Mouse (Mus musculus) small intestine, adult 2 months (tissue): ENCODE data around the gene Lrp2. TPM values are rescaled to one million over a fixed set of nuclear protein-coding genes. Genes with fewer than 3 reads are reported as not detected.

ENCODE experiments used
- H3K27ac ChIP-seq: fragments of 200-500 bp; 2 replicates; pipeline ENCODE4 v1.5.1; 2012; ENCODE audit warnings: low read depth, low read length, control low read depth, inconsistent platforms; ENCODE audit not compliant: insufficient read depth
- H3K27me3 ChIP-seq: fragments of 200-500 bp; 2 replicates; pipeline ENCODE4 v1.6.1; 2012; ENCODE audit warnings: mild to moderate bottlenecking, moderate library complexity, low read length, inconsistent platforms; ENCODE audit not compliant: control insufficient read depth, insufficient read depth
- H3K36me3 ChIP-seq: fragments of 200-500 bp; 2 replicates; pipeline ENCODE4 v1.6.1; 2012; ENCODE audit warnings: mild to moderate bottlenecking, low read length, control low read depth, inconsistent platforms; ENCODE audit not compliant: control insufficient read depth, insufficient read depth
- H3K4me1 ChIP-seq: fragments of 200-500 bp; 2 replicates; pipeline ENCODE4 v1.6.1; 2012; ENCODE audit warnings: low read length, inconsistent platforms, mixed read lengths; ENCODE audit not compliant: control insufficient read depth, insufficient read depth, insufficient read length
- H3K4me3 ChIP-seq: fragments of 200-500 bp; 2 replicates; pipeline ENCODE4 v1.5.1; 2012; ENCODE audit warnings: low read depth, mild to moderate bottlenecking, control low read depth, inconsistent platforms, low read length, moderate library complexity
- CTCF ChIP-seq: fragments of 200-500 bp; IDR thresholded peaks from 2 replicates; pipeline ENCODE4 v1.5.1; 2012; ENCODE audit warnings: low read depth, mild to moderate bottlenecking, control low read depth, inconsistent platforms, low read length, moderate library complexity, mixed read lengths; ENCODE audit not compliant: insufficient replicate concordance, insufficient read length; ENCODE audit errors: extremely low read depth
- POLR2A ChIP-seq: fragments of 200-500 bp; IDR thresholded peaks from 2 replicates; pipeline ENCODE4 v1.6.1; 2012; ENCODE audit warnings: low read depth, mild to moderate bottlenecking, control low read depth, inconsistent platforms, low read length, moderate library complexity
- WGBS: fragments of 180-500 bp; shearing (Covaris S2); methylation state at CpG from one replicate; pipeline ENCODE4 v1.1.7; 2018; 5-methylcytosine and 5-hydroxymethylcytosine counted together
- polyA plus RNA-seq: library from polyadenylated mRNA; depleted of rRNA; stranded (reverse); fragments of >200 nt; gene quantifications from 2 replicates; pipeline ENCODE4 v1.2.3, GENCODE M21; 2012

Gene Lrp2
- polyA plus RNA-seq, 1 experiment, result not detected

DNA sequence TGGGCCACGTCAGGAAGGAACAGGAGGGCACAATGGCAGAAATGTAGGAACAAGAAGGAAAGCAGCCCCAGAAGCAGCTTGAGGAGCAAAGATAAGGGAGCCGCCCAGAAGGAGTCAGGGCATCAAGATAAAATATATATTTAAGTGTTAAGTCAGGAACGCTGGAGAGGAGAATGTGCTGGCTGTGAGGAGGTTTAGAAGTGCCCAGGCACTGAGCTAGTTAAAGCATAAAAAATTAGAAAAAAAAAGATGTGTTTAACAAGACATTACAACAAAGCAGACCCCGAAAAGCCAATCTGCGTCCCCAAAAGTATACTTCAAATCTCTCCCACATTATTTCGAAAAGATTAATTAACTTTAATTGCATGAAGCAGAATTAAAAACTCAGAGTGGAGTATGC, 122.3 kb downstream of the Lrp2 start:
- Histone ChIP-seq H3K4me1 (no peaks in the 10 kb centered on the region), H3K27me3 (no peaks in the 10 kb centered on the region), H3K36me3 (no peaks in the 10 kb centered on the region), H3K27ac (no peak overlapping the region), H3K4me3 (no peak overlapping the region)
- WGBS, result 78% methylated on average over 6 of the region's 6 CpGs
- TF ChIP-seq POLR2A (no peak), CTCF (no peak)

DNA sequence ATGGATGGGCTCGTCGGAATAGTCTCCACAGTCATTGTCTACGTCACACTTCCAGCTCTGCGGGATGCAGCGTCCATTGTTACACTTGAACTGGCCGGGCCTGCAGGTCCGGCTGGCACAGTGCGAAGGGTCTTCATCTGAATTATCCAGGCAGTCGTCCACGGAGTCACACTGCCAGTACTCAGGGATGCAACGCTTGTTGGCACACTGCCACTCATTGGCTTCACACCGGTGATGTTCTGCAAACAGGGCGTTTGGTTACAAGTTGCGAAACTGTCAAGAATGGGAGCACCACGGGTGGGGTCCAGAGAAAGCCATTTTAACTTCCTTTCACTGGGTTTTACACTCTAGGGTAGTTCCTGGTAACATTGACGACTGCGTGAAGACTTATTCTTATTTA, 126.4 kb downstream of the Lrp2 start:
- H3K36me3 ChIP-seq, result no peaks in the 10 kb centered on the region
- TF ChIP-seq CTCF, result no peak
- no peak for TF ChIP-seq POLR2A
- H3K4me1 ChIP-seq, result no peaks in the 10 kb centered on the region
- 85% methylated on average over 17 of the region's 17 CpGs for WGBS
- H3K27me3 ChIP-seq, result no peaks in the 10 kb centered on the region
- no peak overlapping the region for H3K4me3 ChIP-seq
- H3K27ac ChIP-seq, result no peak overlapping the region

DNA sequence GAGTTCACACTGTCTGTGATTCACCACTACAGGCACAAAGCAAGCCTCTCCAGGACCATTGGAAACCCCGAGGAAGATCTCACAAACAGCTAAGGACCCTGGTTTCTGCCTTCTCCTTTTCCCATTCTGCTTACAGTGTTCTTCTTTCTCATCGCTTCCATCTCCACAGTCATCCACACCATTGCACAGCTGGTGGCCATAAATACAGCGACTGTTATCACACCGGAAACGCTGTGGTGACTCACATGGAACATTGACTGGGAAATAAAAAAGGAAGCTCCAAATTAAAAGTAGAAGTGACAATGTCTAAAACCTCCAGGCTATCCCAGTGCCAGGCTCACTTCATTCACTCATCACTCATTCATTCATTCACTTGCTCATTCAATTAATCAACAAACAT, 134.7 kb downstream of the Lrp2 start:
- Histone ChIP-seq H3K36me3 (no peaks in the 10 kb centered on the region), H3K27ac (no peak overlapping the region), H3K4me3 (no peak overlapping the region), H3K4me1 (no peaks in the 10 kb centered on the region), H3K27me3 (no peaks in the 10 kb centered on the region)
- TF ChIP-seq CTCF (no peak), POLR2A (no peak)
- 58% methylated on average over 5 of the region's 5 CpGs for WGBS

DNA sequence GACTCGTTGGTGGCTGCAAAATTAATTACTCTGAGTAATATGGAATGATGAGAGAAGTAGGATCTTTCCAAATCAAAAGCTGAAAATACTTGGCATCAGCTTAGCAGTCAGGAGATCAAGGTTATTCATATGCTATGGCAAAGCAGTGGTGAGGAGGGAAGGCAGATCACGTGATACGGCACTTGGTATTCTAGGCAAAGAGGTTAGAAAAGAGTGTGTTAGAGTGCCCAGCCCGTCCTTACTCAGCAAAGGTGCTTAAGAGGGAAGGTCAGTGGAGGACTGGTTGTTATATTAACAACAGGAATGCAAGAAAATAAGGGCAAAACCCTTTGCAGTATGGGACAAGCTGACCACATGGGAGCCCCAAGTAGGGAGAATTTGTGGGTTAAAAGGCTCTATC, 137.3 kb downstream of the Lrp2 start:
- Histone ChIP-seq H3K36me3 (no peaks in the 10 kb centered on the region), H3K27ac (no peak overlapping the region), H3K27me3 (no peaks in the 10 kb centered on the region), H3K4me3 (no peak overlapping the region), H3K4me1 (no peaks in the 10 kb centered on the region)
- TF ChIP-seq CTCF (no peak), POLR2A (no peak)
- 76% methylated on average over 4 of the region's 4 CpGs for WGBS

DNA sequence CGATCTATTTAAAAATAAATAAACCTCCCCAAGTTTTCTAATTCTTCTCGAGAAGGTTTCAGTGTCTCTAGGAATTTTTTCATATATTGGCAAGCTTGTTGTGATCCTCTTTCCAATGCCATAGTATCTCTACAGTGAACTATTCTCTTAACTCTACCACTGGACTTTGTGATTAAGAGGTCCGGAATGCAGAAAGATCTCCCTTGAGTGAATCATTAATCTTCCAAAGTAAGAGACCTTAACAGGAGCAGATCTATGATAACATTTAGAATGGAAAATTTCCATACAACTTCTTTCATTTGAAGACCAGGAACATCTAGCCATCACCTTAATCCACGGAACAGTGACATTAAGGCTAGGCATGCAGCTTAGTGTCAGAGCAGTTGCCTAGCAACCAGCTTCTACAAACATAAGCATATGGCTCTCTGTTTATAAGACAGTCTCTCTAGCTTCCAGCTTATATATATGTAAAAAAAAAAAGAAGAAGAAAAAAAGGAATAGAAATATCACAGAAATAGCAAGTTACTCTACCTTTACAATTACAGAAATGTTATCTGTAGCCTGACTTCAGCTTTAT, 139.9 kb downstream of the Lrp2 start:
- TF ChIP-seq CTCF (no peak), POLR2A (no peak)
- Histone ChIP-seq H3K4me3 (no peak overlapping the region), H3K27ac (no peak overlapping the region), H3K36me3 (no peaks in the 10 kb centered on the region), H3K4me1 (no peaks in the 10 kb centered on the region), H3K27me3 (no peaks in the 10 kb centered on the region)
- 39% methylated on average over 4 of the region's 4 CpGs for WGBS

DNA sequence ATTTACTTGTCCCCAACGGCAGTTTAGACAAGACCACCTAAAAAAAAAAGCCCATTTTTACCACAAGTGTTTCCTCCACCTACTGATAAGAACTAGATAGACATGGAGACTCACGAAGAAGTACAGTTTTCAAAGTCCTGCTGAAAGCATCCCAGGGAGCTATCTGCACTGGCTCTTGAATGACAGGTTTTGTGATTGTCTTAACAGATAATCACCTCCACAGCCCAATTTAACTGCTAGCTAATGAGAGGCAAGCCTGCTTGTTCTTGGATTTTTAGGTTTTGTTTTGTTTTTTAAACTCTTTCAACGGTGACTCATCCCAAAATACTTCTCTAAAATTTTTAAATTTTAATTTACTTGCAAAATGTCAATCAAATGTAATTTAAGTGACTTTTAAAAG, 144.2 kb downstream of the Lrp2 start:
- whole genome bisulfite sequencing, result 38% methylated on average over 3 of the region's 3 CpGs
- H3K36me3 ChIP-seq, result no peaks in the 10 kb centered on the region
- no peaks in the 10 kb centered on the region for H3K4me1 ChIP-seq
- H3K27me3 ChIP-seq, result no peaks in the 10 kb centered on the region
- H3K27ac ChIP-seq, result no peak overlapping the region
- H3K4me3 ChIP-seq, result no peak overlapping the region
- TF ChIP-seq POLR2A (no peak), CTCF (no peak)

DNA sequence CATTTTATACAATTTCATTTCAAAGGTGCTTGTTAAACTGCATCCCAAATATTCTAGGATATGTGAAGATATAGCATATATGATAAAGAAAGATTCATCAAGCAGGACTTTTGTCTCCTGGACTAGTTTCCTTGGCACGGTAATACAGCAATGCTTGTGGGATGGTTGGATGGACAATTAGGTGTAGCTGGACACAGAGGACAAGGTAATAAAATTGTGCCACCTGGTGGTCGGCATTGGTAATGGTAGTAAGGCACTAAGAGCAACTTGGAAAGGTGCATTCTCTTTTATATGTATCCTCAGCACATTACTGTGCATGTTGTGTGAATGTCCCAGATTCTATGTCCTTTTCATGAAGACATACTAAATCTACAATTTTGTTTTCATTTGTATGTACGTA, 157.7 kb downstream of the Lrp2 start:
- Histone ChIP-seq H3K4me3 (no peak overlapping the region), H3K27me3 (no peaks in the 10 kb centered on the region), H3K4me1 (no peaks in the 10 kb centered on the region), H3K36me3 (no peaks in the 10 kb centered on the region), H3K27ac (no peak overlapping the region)
- 25% methylated on average over 3 of the region's 3 CpGs for WGBS
- no peak for TF ChIP-seq POLR2A
- TF ChIP-seq CTCF, result no peak

DNA sequence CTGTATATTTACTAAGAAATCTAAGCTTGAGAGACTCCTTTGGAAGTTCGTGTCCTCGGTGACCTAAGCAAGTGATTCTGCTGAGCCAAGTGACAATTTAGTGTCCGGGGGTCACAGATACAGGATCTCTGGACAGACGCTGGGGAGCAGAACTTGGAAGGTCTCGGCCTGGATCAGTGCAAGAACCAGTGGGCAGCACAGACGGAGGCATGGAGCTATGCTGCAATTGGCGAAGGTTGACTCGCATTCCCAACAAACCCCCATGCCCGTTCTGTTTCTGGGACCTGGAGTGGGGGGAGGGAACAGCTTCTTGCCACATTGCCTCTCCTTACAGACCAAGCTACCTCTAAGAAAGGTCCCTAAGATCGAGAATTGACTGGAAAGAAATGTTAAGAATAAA, 158.7 kb downstream of the Lrp2 start:
- 85% methylated on average over 10 of the region's 10 CpGs for WGBS
- Histone ChIP-seq H3K36me3 (no peaks in the 10 kb centered on the region), H3K27ac (no peak overlapping the region), H3K4me1 (no peaks in the 10 kb centered on the region), H3K27me3 (no peaks in the 10 kb centered on the region), H3K4me3 (no peak overlapping the region)
- TF ChIP-seq CTCF, result no peak
- no peak for TF ChIP-seq POLR2A
